Mouse (Mus musculus) hindbrain, embryonic 13.5 days (tissue): ENCODE data around the gene Bbs12. TPM values are rescaled to one million over a fixed set of nuclear protein-coding genes. Genes with fewer than 3 reads are reported as not detected.

Experiments used
- ATAC-seq: fragments of 200-750 bp; cut with Nextera tagmentation; 2 replicates; pipeline ENCODE4 v1.8.0; 2017; ENCODE audit warnings: moderate TSS enrichment; ENCODE audit not compliant: low FRiP score
- H3K27ac ChIP-seq: fragments of 300-500 bp; sonication (generic); 2 replicates; pipeline ENCODE4 v1.5.1; 2015; ENCODE audit warnings: inconsistent platforms, mild to moderate bottlenecking, moderate library complexity
- H3K27me3 ChIP-seq: fragments of 300-500 bp; sonication (generic); 2 replicates; pipeline ENCODE4 v1.6.1; 2015; ENCODE audit warnings: mild to moderate bottlenecking, inconsistent platforms
- H3K36me3 ChIP-seq: fragments of 300-500 bp; sonication (generic); 2 replicates; pipeline ENCODE4 v1.6.1; 2015; ENCODE audit warnings: mild to moderate bottlenecking, inconsistent platforms
- H3K4me1 ChIP-seq: fragments of 300-500 bp; sonication (generic); replicated peaks from 2 replicates; pipeline ENCODE4 v1.6.1; 2015; ENCODE audit warnings: inconsistent platforms
- H3K4me2 ChIP-seq: fragments of 300-500 bp; sonication (generic); 2 replicates; pipeline ENCODE4 v1.6.1; 2015; ENCODE audit warnings: inconsistent platforms, mild to moderate bottlenecking, moderate library complexity
- H3K4me3 ChIP-seq: fragments of 300-500 bp; sonication (generic); 2 replicates; pipeline ENCODE4 v1.5.1; 2015; ENCODE audit warnings: mild to moderate bottlenecking, inconsistent platforms
- H3K9ac ChIP-seq: fragments of 300-500 bp; sonication (generic); 2 replicates; pipeline ENCODE4 v1.6.1; 2015; ENCODE audit warnings: mild to moderate bottlenecking, inconsistent platforms
- H3K9me3 ChIP-seq: fragments of 300-500 bp; sonication (generic); 2 replicates; pipeline ENCODE4 v1.6.1; 2016; ENCODE audit warnings: inconsistent platforms
- WGBS: fragments of 180-500 bp; shearing (Covaris S2); methylation state at CpG from one replicate; pipeline ENCODE4 v1.1.7; 2015; 5-methylcytosine and 5-hydroxymethylcytosine counted together
- polyA plus RNA-seq: library from polyadenylated mRNA; unstranded; fragments of >200 nt; fragmentation: Nextera tagmentation; extraction: Ambion mirVana; gene quantifications from 2 replicates; pipeline ENCODE4 v1.2.1, GENCODE M21; 2015

Bbs12 gene
- polyA plus RNA-seq, 1 experiment from 2014 or later, result 5.3 TPM

DNA sequence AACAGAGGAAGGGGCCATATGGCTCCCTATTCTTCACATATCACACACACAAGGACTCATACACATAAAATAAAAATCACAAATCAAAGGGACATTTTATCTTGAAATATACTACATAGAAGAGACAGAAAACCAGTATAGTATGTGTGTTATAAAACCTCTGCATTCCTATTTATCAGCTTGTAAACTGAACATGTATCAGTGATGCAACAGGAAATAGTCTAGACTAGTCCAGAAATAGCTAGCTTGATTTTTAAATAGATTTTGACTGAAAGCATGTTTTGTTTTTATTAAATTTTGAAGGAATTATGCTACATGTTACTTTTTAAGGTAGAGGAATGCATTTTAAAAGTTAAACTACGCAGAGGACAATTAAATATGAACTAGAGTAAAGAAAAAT lies 17.6 kb downstream of the Bbs12 start:
- H3K9me3 ChIP-seq, result no peaks in the 10 kb centered on the region
- no peak overlapping the region for H3K9ac ChIP-seq
- WGBS, result 95% methylated on average over 1 of the region's 1 CpGs
- no peaks in the 10 kb centered on the region for H3K27me3 ChIP-seq
- ATAC-seq, result no peak
- no peak overlapping the region for H3K4me3 ChIP-seq
- H3K4me1 ChIP-seq, result no peaks in the 10 kb centered on the region
- no peaks in the 10 kb centered on the region for H3K36me3 ChIP-seq
- no peak overlapping the region for H3K4me2 ChIP-seq
- H3K27ac ChIP-seq, result no peak overlapping the region

DNA sequence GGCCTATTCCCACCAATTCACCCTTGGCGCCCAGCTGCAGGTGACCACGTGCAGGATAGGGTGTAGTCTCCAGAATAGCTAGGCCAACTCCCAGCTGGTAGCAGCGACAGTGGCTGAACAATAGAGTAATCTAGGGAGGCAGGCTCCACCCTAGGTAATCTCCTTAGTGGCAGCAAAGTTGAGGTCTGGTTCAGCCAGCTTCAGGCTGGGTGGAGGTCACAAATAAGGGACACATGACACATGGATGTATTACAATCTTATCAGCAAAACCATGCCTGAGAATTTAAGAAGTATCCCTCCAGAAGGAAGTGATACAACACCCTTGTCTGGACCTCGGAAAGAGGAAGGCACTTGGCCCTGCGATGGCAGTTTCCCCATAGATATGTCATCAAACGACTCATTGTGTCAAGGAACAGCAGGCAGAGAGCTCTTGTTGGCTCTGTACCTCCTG lies 19.7 kb downstream of the Bbs12 start:
- H3K4me2 ChIP-seq, result no peak overlapping the region
- no peak overlapping the region for H3K9ac ChIP-seq
- no peak overlapping the region for H3K27ac ChIP-seq
- H3K4me3 ChIP-seq, result no peak overlapping the region
- no peaks in the 10 kb centered on the region for H3K36me3 ChIP-seq
- H3K9me3 ChIP-seq, result no peaks in the 10 kb centered on the region
- 71% methylated on average over 6 of the region's 6 CpGs for WGBS
- H3K4me1 ChIP-seq, result no peaks in the 10 kb centered on the region
- H3K27me3 ChIP-seq, result no peaks in the 10 kb centered on the region
- ATAC-seq, result no peak

DNA sequence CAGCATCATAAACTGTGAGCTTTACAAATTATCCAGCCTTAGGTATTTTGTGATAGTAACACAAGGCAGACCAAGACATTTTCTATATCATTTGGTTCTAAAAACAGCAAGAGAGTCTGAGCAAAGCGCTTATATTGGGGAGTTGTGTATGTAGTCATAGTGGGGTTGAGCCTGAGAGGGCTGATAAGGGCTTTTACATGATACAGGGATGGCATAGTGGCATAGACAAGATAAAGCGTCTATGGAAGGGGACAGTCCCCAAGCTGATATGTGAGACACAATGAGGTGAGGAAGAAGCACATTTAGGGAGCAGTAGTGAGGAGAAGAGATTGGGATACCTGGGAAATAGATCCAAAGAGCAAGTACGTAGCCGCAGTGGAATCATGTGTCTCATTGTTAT lies 21.7 kb downstream of the Bbs12 start:
- no peaks in the 10 kb centered on the region for H3K27me3 ChIP-seq
- H3K4me3 ChIP-seq, result no peak overlapping the region
- H3K4me2 ChIP-seq, result no peak overlapping the region
- no peaks in the 10 kb centered on the region for H3K4me1 ChIP-seq
- no peaks in the 10 kb centered on the region for H3K9me3 ChIP-seq
- H3K36me3 ChIP-seq, result no peaks in the 10 kb centered on the region
- 95% methylated on average over 4 of the region's 4 CpGs for WGBS
- H3K27ac ChIP-seq, result no peak overlapping the region
- no peak for ATAC-seq
- no peak overlapping the region for H3K9ac ChIP-seq

DNA sequence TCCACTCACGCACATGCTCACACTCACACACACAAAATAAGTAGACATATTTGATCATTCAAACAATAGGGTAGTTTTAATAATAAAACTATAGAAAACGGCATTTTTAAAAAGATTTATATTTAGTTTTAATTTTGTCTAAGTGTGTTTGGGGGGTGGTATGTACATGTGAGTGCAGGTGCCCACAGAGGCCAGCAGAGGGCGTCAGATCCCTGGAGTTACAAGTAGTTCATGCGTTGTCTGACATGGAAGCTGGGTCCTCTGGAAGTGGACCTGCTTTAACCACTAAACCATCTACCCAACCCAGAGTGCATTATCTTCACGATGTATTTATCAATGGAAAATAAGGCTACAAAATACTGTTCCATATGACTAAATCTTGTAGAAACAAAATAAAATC lies 28.8 kb downstream of the Bbs12 start:
- ATAC-seq, result no peak
- Histone ChIP-seq H3K27me3 (peaks cover 2% of the 10 kb centered on the region; the same call in 1 of the 2 replicates), H3K27ac (no peak overlapping the region), H3K36me3 (no peaks in the 10 kb centered on the region), H3K4me2 (no peak overlapping the region), H3K4me3 (no peak overlapping the region), H3K9ac (no peak overlapping the region), H3K4me1 (no peaks in the 10 kb centered on the region), H3K9me3 (no peaks in the 10 kb centered on the region)
- 57% methylated on average over 5 of the region's 5 CpGs for WGBS

DNA sequence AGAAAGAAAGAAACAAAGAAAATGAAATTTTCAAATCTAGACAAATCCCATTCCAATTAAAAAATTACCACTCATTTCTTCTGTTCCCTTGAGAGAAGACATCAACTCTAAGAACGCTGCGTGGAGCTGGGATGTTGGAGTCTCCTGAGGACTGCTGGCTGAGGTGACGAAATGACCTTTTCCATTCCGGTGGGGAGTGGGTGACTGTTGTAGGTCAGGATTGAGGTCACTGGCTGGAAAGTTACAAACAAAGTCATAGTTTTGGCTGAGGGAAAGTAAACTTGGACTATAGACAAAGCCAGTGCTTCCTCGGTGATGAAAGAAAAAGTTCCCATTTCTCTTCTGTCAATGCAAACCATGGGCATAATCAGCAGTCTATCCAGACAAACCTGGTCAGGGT lies 30.5 kb downstream of the Bbs12 start:
- Histone ChIP-seq H3K4me2 (no peak overlapping the region), H3K9me3 (no peaks in the 10 kb centered on the region), H3K4me3 (no peak overlapping the region), H3K36me3 (no peaks in the 10 kb centered on the region), H3K27ac (no peak overlapping the region), H3K27me3 (peaks cover 19% of the 10 kb centered on the region), H3K9ac (no peak overlapping the region), H3K4me1 (peaks cover 2% of the 10 kb centered on the region)
- no peak for ATAC-seq
- 66% methylated on average over 5 of the region's 5 CpGs for WGBS

DNA sequence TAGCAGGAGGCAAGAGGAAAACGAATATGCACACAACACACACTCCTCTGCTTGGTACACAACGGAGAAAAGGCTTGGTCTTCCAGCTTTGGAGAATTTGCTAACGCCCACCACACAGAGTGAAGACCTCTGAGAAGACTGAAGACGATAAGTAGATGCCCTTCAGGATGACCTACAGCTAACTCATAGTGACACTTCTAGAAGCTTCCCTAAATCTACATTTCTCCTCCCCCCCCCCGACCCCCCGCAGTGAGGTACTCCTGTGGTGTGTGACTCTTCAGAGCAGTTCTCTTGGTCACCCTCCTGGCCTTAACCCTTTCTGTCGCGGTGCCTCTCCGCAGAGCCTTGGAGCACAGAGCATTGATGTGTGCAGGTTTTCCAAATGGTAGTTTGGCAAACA lies 35.3 kb downstream of the Bbs12 start:
- Histone ChIP-seq H3K4me3 (peak overlapping the region; percentile 69; the same call in 1 of the 2 replicates), H3K36me3 (no peaks in the 10 kb centered on the region), H3K9me3 (no peaks in the 10 kb centered on the region), H3K27ac (no peak overlapping the region), H3K4me2 (peak overlapping the region; percentile 100), H3K27me3 (peaks cover 46% of the 10 kb centered on the region), H3K4me1 (peaks cover 17% of the 10 kb centered on the region), H3K9ac (no peak overlapping the region)
- no peak for ATAC-seq
- 34% methylated on average over 9 of the region's 9 CpGs for WGBS

DNA sequence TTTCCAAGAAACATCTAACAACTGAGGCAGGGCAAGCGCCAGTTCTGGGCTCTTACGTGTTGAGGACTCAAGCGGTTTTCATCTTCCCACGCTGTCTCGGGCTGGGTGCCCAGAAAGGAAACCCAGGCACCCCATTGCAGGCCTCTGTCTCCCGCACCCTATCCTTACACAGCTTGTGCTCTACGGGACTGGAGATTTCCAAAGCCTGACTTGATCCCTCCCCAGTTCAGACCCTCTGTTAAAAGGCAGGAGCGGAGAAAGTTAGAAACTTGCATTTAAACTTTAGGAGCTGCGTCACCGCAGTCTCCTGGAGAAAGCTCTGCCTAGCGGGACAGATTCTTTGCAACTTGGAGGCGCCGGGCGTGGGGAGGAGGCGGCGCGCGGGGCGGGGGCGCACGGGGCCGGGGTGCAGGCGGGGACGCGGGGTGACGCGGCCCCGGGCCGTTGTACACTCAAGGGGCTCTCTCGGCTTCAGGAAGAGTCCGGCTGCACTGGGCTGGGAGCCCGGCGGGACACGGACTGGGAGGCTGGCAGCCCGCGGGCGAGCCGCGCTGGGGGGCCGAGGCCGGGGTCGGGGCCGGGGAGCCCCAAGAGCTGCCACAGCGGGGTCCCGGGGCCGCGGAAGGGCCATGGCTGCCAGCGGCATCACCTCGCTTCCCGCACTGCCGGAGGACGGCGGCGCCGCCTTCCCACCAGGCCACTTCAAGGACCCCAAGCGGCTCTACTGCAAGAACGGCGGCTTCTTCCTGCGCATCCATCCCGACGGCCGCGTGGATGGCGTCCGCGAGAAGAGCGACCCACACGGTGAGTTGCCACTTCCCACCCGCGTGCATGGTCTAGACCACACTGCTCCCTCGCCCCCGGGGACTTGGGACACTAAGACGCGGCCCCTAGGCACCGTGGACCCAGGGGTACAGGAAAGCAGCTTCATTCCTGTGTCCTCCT lies 36.1 kb downstream of the Bbs12 start, which contains the start of gene Fgf2:
Gene Fgf2, plus strand, starts transcription at position 126 of the 945 bp plus-strand sequence.
- H3K4me3 ChIP-seq, result peak within 1 kb of the TSS; percentile 69
- H3K27me3 ChIP-seq, result peaks cover 46% of the 10 kb centered on the region
- WGBS, result under 1% methylated on average over 74 of the region's 75 CpGs
- no peaks in the 10 kb centered on the region for H3K9me3 ChIP-seq
- H3K9ac ChIP-seq, result peak within 1 kb of the TSS; percentile 81
- H3K27ac ChIP-seq, result no peak within 1 kb of the TSS
- peak within 1 kb of the TSS; percentile 100 for H3K4me2 ChIP-seq
- ATAC-seq, result peak; percentile 76
- H3K36me3 ChIP-seq, result no peaks in the 10 kb centered on the region
- H3K4me1 ChIP-seq, result peaks cover 17% of the 10 kb centered on the region

DNA sequence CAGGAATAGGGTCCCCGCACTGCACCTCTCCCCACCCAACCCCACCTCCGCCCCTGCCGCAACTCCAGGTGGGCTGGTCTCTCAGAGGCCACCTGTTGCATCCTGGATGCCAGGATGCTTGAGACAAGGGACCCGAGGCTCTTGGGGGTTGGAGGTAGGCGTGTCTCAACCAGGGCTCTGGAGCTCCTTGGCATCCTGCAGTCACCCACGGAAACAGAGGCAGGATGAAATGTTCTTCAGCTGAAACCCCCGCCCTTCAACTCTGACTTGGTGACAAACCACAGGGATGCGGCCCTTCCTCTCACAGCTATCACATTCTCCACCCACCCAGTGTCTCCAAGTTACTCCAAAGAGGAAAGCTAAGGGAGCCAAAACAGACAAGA lies 36.8 kb downstream of the Bbs12 start:
- Histone ChIP-seq H3K4me2 (peak overlapping the region; percentile 100), H3K27me3 (peaks cover 46% of the 10 kb centered on the region), H3K9me3 (no peaks in the 10 kb centered on the region), H3K27ac (no peak overlapping the region), H3K4me1 (peaks cover 17% of the 10 kb centered on the region), H3K36me3 (no peaks in the 10 kb centered on the region), H3K9ac (peak overlapping the region; percentile 81), H3K4me3 (peak overlapping the region; percentile 69)
- WGBS, result 13% methylated on average over 8 of the region's 8 CpGs
- 0 out of 2 replicates have a peak, but pooled peaks have one; percentile 23 for ATAC-seq

DNA sequence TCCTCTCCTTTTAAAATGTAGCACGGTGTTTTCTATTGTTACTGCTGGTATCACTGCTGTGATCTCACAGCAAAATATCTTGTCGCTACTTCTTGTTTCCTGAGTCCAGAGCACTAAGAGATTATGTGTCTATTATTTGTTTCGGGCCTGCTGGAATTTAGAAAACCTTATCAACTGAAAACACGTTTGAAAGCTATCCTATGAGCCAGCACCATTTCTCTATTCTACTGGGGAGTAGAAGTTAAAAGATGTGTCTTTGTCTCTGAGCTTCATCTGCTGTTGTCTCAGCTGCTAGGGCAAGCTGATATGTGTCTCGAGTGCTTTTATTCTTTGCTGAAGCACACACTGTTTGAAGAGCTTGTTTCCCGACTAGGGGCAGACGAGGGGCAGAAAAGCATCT lies 38.0 kb downstream of the Bbs12 start:
- Histone ChIP-seq H3K9ac (no peak overlapping the region), H3K36me3 (no peaks in the 10 kb centered on the region), H3K4me3 (no peak overlapping the region), H3K27me3 (peaks cover 46% of the 10 kb centered on the region), H3K27ac (no peak overlapping the region), H3K9me3 (no peaks in the 10 kb centered on the region), H3K4me2 (no peak overlapping the region), H3K4me1 (peaks cover 17% of the 10 kb centered on the region)
- WGBS, result 60% methylated on average over 7 of the region's 7 CpGs
- no peak for ATAC-seq

DNA sequence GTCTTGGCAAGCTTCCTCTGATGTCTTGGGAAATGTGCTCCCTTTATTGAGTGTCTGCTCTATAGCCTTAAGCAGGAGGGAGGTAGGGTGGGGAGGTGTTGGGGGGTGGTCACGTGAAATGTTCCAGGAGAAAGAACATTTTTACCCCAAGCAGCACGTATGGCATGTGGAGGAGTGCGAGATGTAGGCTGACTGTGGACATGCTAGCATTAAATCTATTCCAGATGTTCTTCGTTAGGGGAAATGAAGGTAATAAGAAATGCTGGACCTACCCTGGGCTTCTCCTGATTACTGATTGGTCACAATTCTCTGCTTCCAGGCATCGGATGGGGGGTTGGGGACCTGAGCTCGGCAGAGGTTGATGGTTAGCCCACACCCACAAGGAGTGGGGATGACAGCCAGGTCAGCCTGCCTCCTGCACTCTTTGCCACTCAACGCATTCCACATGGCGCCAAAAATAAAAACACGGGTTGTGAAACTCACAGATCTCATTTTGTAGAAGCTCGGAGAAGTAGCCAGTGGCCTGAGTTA lies 41.7 kb downstream of the Bbs12 start:
- H3K27me3 ChIP-seq, result peaks cover 15% of the 10 kb centered on the region
- H3K4me3 ChIP-seq, result no peak overlapping the region
- no peak overlapping the region for H3K27ac ChIP-seq
- WGBS, result 84% methylated on average over 10 of the region's 10 CpGs
- H3K4me1 ChIP-seq, result peaks cover 2% of the 10 kb centered on the region
- no peak for ATAC-seq
- no peak overlapping the region for H3K9ac ChIP-seq
- no peaks in the 10 kb centered on the region for H3K9me3 ChIP-seq
- H3K36me3 ChIP-seq, result no peaks in the 10 kb centered on the region
- H3K4me2 ChIP-seq, result no peak overlapping the region

DNA sequence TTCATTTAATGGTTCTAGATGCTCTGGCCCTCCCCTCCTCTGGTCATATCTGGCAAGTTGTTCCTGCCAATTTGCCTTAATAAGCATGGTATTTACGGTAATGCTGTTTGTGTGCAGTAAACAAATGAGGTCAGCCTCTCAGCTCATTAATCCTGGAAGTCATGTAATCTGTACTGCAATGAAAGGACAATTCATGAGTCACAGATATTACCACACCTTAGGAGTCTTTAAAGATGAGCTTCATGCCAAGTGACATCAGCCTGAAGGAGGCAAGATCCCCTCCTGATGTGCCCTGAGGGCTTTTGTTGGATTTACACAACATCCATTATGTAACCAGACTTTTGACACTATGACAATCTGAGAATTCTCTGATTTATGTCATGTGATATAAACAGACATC lies 42.4 kb downstream of the Bbs12 start:
- H3K4me1 ChIP-seq, result no peaks in the 10 kb centered on the region
- 74% methylated on average over 1 of the region's 1 CpGs for WGBS
- H3K9me3 ChIP-seq, result no peaks in the 10 kb centered on the region
- no peak overlapping the region for H3K4me3 ChIP-seq
- H3K9ac ChIP-seq, result no peak overlapping the region
- H3K27me3 ChIP-seq, result peaks cover 8% of the 10 kb centered on the region
- H3K27ac ChIP-seq, result no peak overlapping the region
- no peak overlapping the region for H3K4me2 ChIP-seq
- H3K36me3 ChIP-seq, result no peaks in the 10 kb centered on the region
- ATAC-seq, result no peak

DNA sequence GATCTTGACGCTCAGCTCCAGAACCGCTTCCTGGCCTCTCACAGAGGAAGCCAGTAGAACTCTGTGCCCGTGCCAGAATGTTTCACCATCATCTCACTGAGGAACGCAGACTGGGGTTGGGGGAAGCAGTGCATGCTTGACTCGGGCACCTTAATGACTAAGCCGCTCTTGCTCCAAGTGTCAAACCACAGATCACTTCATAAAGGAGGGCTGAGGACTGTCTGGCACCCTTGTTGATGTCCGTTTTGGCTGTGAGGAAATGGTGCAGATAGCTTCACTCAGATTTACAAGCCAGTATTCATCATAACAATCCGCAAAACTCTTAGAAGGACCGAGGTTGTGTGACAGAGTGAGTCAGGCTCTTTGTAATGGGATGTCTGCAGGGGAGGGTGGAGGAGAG lies 48.4 kb downstream of the Bbs12 start:
- H3K27ac ChIP-seq, result no peak overlapping the region
- 87% methylated on average over 9 of the region's 9 CpGs for WGBS
- H3K36me3 ChIP-seq, result no peaks in the 10 kb centered on the region
- no peak for ATAC-seq
- H3K9ac ChIP-seq, result no peak overlapping the region
- H3K27me3 ChIP-seq, result no peaks in the 10 kb centered on the region
- no peaks in the 10 kb centered on the region for H3K4me1 ChIP-seq
- H3K4me2 ChIP-seq, result no peak overlapping the region
- no peaks in the 10 kb centered on the region for H3K9me3 ChIP-seq
- no peak overlapping the region for H3K4me3 ChIP-seq

DNA sequence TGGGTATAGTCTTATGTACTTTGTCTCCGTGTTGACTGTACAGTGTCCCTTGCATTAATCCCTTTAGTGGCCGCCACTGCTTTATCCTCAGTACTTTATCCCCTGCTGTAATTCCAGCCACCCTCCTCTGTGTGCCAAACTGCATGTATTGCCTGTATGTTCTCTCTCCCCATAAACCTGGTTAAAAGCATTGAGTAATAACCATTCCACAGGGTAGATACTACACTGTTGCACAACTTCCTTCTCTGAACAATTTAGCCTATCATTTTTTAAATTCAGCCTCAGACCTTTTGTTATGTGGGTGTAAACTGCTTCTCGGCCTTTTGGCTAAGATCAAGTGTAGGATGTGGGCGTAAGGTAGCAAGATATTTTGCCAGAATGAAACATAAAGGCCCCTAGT lies 52.8 kb downstream of the Bbs12 start:
- Histone ChIP-seq H3K27ac (no peak overlapping the region), H3K4me1 (no peaks in the 10 kb centered on the region), H3K27me3 (no peaks in the 10 kb centered on the region), H3K4me3 (no peak overlapping the region), H3K9ac (no peak overlapping the region), H3K9me3 (no peaks in the 10 kb centered on the region), H3K36me3 (no peaks in the 10 kb centered on the region), H3K4me2 (no peak overlapping the region)
- ATAC-seq, result no peak
- WGBS, result 89% methylated on average over 4 of the region's 4 CpGs
